Mouse (Mus musculus) kidney, postnatal 0 days (tissue): ENCODE measurements around the gene Hnrnpd. TPM values are rescaled to one million over a fixed set of nuclear protein-coding genes. Genes with fewer than 3 reads are reported as not detected.

Experiments
- ATAC-seq: fragments of 200-750 bp; cut with Nextera tagmentation; replicated peaks from 2 replicates; pipeline ENCODE4 v1.8.0; 2017; ENCODE audit warnings: low read depth, moderate number of reproducible peaks, moderate TSS enrichment, moderate library complexity; ENCODE audit not compliant: low FRiP score
- DNase-seq: peaks from one replicate; pipeline ENCODE4 v3.0.0-alpha.2; 2016; ENCODE audit warnings: low spot score
- H3K27ac ChIP-seq: fragments of 300-500 bp; sonication (generic); 2 replicates; pipeline ENCODE4 v1.5.1; 2014; ENCODE audit warnings: mild to moderate bottlenecking
- H3K27me3 ChIP-seq: fragments of 300-500 bp; sonication (generic); 2 replicates; pipeline ENCODE4 v1.6.1; 2014; ENCODE audit warnings: low read length, mixed read lengths; ENCODE audit not compliant: insufficient read depth
- H3K36me3 ChIP-seq: fragments of 300-500 bp; sonication (generic); 2 replicates; pipeline ENCODE4 v1.6.1; 2014; ENCODE audit warnings: low read length, mixed read lengths; ENCODE audit not compliant: insufficient read depth
- H3K4me1 ChIP-seq: fragments of 300-500 bp; sonication (generic); replicated peaks from 2 replicates; pipeline ENCODE4 v1.6.1; 2014; ENCODE audit warnings: antibody characterized with exemption, low read length, mixed read lengths; ENCODE audit not compliant: insufficient read depth
- H3K4me2 ChIP-seq: fragments of 300-500 bp; sonication (generic); 2 replicates; pipeline ENCODE4 v1.6.1; 2014; ENCODE audit warnings: mild to moderate bottlenecking, low read length, moderate library complexity, mixed read lengths
- H3K4me3 ChIP-seq: fragments of 300-500 bp; sonication (generic); replicated peaks from 2 replicates; pipeline ENCODE4 v1.5.1; 2014; ENCODE audit warnings: low read depth, low read length
- H3K9ac ChIP-seq: fragments of 300-500 bp; sonication (generic); 2 replicates; pipeline ENCODE4 v1.6.1; 2014; ENCODE audit warnings: low read depth, low read length
- H3K9me3 ChIP-seq: fragments of 300-500 bp; sonication (generic); replicated peaks from 2 replicates; pipeline ENCODE4 v1.6.1; 2016; ENCODE audit warnings: low read length, inconsistent platforms, mixed read lengths
- CTCF ChIP-seq: IDR thresholded peaks from 2 replicates; pipeline ENCODE4 v1.5.1; 2016; ENCODE audit warnings: antibody characterized with exemption, low read depth, mild to moderate bottlenecking, moderate library complexity
- WGBS: fragments of 180-500 bp; shearing (Covaris S2); extraction: QIAGEN DNeasy Blood & Tissue Kit; methylation state at CpG from one replicate; pipeline ENCODE4 v1.1.7; 2014; 5-methylcytosine and 5-hydroxymethylcytosine counted together
- polyA plus RNA-seq: library from polyadenylated mRNA; unstranded; fragments of >200 nt; fragmentation: Nextera tagmentation; extraction: Ambion mirVana; gene quantifications from 2 replicates; pipeline ENCODE4 v1.2.1, GENCODE M21; 2015

Hnrnpd gene
- polyA plus RNA-seq, 1 experiment from 2014 or later = 125 TPM

DNA sequence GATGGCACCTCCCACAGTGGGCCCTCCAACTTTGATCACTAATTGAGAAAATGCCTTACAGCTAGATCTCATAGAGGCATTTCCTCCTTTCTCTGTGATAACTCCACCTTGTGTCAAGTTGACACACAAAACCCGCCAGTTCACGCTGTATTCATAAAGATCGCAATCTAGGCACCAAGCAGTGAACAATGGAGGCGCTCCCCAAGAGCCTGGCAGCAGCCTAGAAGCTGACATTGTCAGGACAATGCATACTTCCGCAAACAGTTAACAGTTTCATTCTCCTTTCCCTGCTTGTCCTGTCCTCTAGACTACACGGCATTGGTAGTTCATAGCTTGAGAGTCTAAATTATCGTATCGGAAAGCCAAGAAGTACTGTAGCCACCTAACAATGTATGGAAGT, 56.7 kb downstream of the Hnrnpd start:
- no peak for TF ChIP-seq CTCF
- ATAC-seq = no peak
- no peak for DNase-seq
- Histone ChIP-seq H3K9me3 (no peaks in the 10 kb centered on the region), H3K4me1 (no peaks in the 10 kb centered on the region), H3K4me3 (no peak overlapping the region), H3K27ac (no peak overlapping the region), H3K9ac (no peak overlapping the region), H3K4me2 (no peak overlapping the region), H3K36me3 (no peaks in the 10 kb centered on the region), H3K27me3 (no peaks in the 10 kb centered on the region)
- 90% methylated on average over 8 of the region's 8 CpGs for WGBS

DNA sequence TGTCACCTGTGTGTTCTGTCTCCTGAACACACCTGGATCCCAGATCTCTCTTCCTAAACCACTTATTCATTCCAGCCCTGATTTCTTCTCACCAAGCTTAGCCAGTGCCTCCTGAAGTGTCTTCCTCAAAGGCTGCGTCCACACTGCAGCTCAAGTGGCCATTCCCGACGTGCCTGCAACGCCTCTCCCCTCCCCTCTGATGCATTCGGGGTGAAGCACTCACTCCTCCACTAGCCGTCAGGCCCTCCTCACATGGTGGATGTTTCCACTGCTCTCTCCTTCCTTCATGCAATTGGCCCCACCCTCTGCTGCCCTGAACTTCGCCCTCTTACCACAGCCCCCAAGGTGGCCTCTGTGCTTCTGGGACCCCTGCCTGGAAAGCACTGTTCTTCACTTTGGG, 63.2 kb downstream of the Hnrnpd start:
- DNase-seq (no peak), ATAC-seq (no peak)
- H3K4me1 ChIP-seq = no peaks in the 10 kb centered on the region
- 26% methylated on average over 7 of the region's 7 CpGs for WGBS
- H3K4me2 ChIP-seq = no peak overlapping the region
- H3K36me3 ChIP-seq = no peaks in the 10 kb centered on the region
- no peak overlapping the region for H3K9ac ChIP-seq
- no peak overlapping the region for H3K27ac ChIP-seq
- TF ChIP-seq CTCF = no peak
- H3K27me3 ChIP-seq = no peaks in the 10 kb centered on the region
- no peaks in the 10 kb centered on the region for H3K9me3 ChIP-seq
- H3K4me3 ChIP-seq = no peak overlapping the region

DNA sequence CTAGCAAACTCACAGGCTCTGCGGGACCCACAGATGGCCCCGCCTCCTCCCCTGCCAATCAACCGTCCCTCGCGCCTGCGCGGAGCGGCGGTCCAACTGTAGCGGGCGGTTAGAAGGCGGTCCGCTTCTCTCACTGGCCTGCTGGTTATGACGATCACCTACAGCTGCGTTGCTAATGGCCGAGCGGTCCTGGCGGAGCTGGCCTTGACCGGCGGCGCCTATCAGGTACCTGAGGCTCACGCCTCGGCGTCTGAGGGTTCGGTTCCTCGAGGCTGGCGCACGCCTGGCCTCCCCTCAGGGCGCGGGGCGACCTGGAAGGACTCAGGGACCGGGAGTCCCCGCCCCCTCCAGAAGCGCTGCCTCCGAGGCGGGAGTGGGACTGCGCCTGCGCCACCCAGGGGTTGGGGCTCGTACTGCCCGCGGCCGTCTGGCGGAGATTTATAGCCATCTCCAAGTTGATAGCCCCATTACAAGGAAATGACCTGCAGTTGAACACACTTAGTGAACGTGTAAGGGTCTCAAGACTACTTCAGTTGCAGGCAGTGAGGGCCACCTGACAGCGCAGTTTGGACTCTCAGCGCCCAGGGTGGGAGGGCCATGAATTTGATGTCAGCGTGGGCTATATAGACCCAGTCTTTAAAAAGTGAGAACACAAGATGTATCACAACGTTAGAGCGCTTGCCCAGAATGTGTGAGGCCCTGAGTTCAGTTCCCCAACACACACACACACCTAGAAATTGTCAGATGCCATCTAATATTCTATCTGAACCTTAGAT, 72.4 kb downstream of the Hnrnpd start, which contains the start of gene Vamp9:
Gene Vamp9 (plus strand): TSS at position 74 of the 776 bp plus-strand sequence.
- Histone ChIP-seq H3K27me3 (no peaks in the 10 kb centered on the region), H3K4me3 (peak within 1 kb of the TSS; percentile 39), H3K9ac (peak within 1 kb of the TSS; percentile 38), H3K9me3 (no peaks in the 10 kb centered on the region), H3K4me1 (no peaks in the 10 kb centered on the region), H3K27ac (peak within 1 kb of the TSS; percentile 87), H3K4me2 (peak within 1 kb of the TSS; percentile 47), H3K36me3 (no peaks in the 10 kb centered on the region)
- WGBS = 8% methylated on average over 49 of the region's 49 CpGs
- DNase-seq (peak; percentile 98), ATAC-seq (peak; percentile 99)
- TF ChIP-seq CTCF = peak; percentile 58

Other genes starting within 250 kb of the Hnrnpd start
- gene Rasgef1b, start 249.9 kb downstream of the Hnrnpd start, polyA plus RNA-seq = 6.9 and 7.3 TPM in 2 replicates
- 0.25 and 0.65 TPM in 2 replicates for gene Vamp9, start 72.7 kb downstream of the Hnrnpd start, polyA plus RNA-seq
- 2.9 and 4.5 TPM in 2 replicates for gene 4930524J08Rik, start 123 bp upstream of the Hnrnpd start, polyA plus RNA-seq
- gene Hnrnpdl, start 60.7 kb upstream of the Hnrnpd start, polyA plus RNA-seq = 118 and 121 TPM in 2 replicates
- gene Enoph1, start 61.0 kb upstream of the Hnrnpd start, polyA plus RNA-seq = 31.5 and 36.1 TPM in 2 replicates
- gene Tmem150c, start 180.9 kb upstream of the Hnrnpd start, polyA plus RNA-seq = 26.3 and 27.3 TPM in 2 replicates